Mouse (Mus musculus) heart, embryonic 14.5 days (tissue): ENCODE measurements around the gene Hsd17b14. TPM values are rescaled to one million over a fixed set of nuclear protein-coding genes. Genes with fewer than 3 reads are reported as not detected.

Source experiments
- ATAC-seq: fragments of 200-750 bp; cut with Nextera tagmentation; 2 replicates; pipeline ENCODE4 v1.8.0; 2017; ENCODE audit warnings: low read depth, moderate TSS enrichment; ENCODE audit not compliant: insufficient number of reproducible peaks, insufficient read depth, low FRiP score
- H3K27ac ChIP-seq, 2 experiments: fragments of 200-500 bp in 1 of 2; fragments of 300-500 bp in 1 of 2; sonication (generic) in 1 of 2; replicated peaks in 1 of 2; 2 replicates each; pipeline ENCODE4 v1.5.1; 2012 to 2014; ENCODE audit warnings: low read depth in 2 of 2, low read length in 2 of 2, control low read depth in 1 of 2, mild to moderate bottlenecking in 1 of 2, mixed read lengths in 1 of 2; ENCODE audit not compliant: control insufficient read depth in 1 of 2, insufficient read depth in 1 of 2
- H3K27me3 ChIP-seq: fragments of 300-500 bp; sonication (generic); 2 replicates; pipeline ENCODE4 v1.6.1; 2014; ENCODE audit warnings: mild to moderate bottlenecking, low read length, control low read depth; ENCODE audit not compliant: control insufficient read depth, insufficient read depth
- H3K36me3 ChIP-seq: fragments of 300-500 bp; sonication (generic); 2 replicates; pipeline ENCODE4 v1.6.1; 2014; ENCODE audit warnings: mild to moderate bottlenecking, control low read depth, low read length, mixed read lengths; ENCODE audit not compliant: control insufficient read depth, insufficient read depth
- H3K4me1 ChIP-seq, 2 experiments: fragments of 200-500 bp in 1 of 2; fragments of 300-500 bp in 1 of 2; sonication (generic) in 1 of 2; 2 replicates each; pipeline ENCODE4 v1.6.1; 2012 to 2014; ENCODE audit warnings: low read length in 2 of 2, control low read depth in 1 of 2, mixed read lengths in 1 of 2; ENCODE audit not compliant: control insufficient read depth in 2 of 2, insufficient read depth in 2 of 2
- H3K4me2 ChIP-seq: fragments of 300-500 bp; sonication (generic); 2 replicates; pipeline ENCODE4 v1.6.1; 2014; ENCODE audit warnings: mild to moderate bottlenecking, low read length
- H3K4me3 ChIP-seq, 2 experiments: fragments of 200-500 bp in 1 of 2; fragments of 300-500 bp in 1 of 2; sonication (generic) in 1 of 2; 2 replicates each; pipeline ENCODE4 v1.5.1; 2012 to 2014; ENCODE audit warnings: low read length in 2 of 2, mild to moderate bottlenecking in 2 of 2, control low read depth in 1 of 2, low read depth in 1 of 2, moderate library complexity in 1 of 2; ENCODE audit not compliant: control insufficient read depth in 1 of 2, insufficient read depth in 1 of 2
- H3K9ac ChIP-seq: fragments of 300-500 bp; sonication (generic); 2 replicates; pipeline ENCODE4 v1.6.1; 2014; ENCODE audit warnings: mild to moderate bottlenecking, low read length
- H3K9me3 ChIP-seq: fragments of 300-500 bp; sonication (generic); 2 replicates; pipeline ENCODE4 v1.6.1; 2016; ENCODE audit warnings: low read length, control low read depth; ENCODE audit not compliant: control insufficient read depth
- WGBS: fragments of 180-500 bp; shearing (Covaris S2); extraction: QIAGEN DNeasy Blood & Tissue Kit; methylation state at CpG from one replicate; pipeline ENCODE4 v1.1.7; 2014; 5-methylcytosine and 5-hydroxymethylcytosine counted together
- polyA plus RNA-seq: library from polyadenylated mRNA; unstranded; fragments of >200 nt; fragmentation: Nextera tagmentation; extraction: Ambion mirVana; gene quantifications from 2 replicates; pipeline ENCODE4 v1.2.1, GENCODE M21; 2014

The Hsd17b14 gene
- polyA plus RNA-seq, 1 experiment from 2014 or later: 0.26 TPM

DNA sequence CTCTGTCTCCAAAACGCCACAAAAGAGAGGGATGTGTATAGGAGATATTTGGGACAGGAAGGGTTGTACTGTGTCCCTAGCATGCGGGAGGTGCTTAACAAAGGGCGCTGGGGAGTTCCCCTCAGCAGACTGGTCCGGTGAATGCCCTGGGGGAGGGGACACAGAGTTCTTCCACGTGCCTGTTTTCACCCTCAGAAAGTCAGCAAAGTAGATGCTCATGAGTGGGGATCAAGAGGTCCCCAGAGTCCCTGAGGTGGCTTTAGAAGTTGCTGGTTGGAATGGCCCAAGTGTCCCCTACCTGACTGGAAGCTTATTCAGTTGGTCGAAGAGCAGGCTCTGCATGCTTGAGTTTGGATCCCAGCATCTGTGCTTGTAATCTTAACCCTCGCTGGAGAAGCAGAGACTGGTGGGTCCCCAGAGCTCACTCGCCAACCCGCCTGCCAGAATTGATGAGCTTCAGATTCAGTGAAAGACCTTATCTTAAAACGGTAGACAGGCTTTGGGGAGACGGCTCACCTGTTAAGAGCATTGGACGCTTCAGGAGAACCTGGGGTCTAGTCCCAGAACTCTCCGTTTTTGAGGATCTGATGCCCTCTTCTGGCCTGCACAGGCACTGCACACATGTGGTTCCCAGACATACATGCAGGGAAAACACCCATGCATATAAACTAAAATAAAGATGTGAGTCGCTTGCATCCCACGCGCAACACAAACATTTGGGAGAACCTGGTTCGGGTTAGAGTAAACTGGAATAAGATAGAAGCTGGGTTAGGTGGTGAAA is 6.3 kb downstream of the Hsd17b14 start:
- H3K27me3 ChIP-seq: no peaks in the 10 kb centered on the region
- peak overlapping the region; percentile 33 for H3K4me2 ChIP-seq
- peaks cover 4 to 8% of the 10 kb centered on the region in 2 experiments; a peak in 2 of 4 replicates for H3K4me1 ChIP-seq
- no peak overlapping the region for H3K9ac ChIP-seq
- no peaks in the 10 kb centered on the region for H3K9me3 ChIP-seq
- no peak overlapping the region for H3K27ac ChIP-seq
- no peaks in the 10 kb centered on the region for H3K36me3 ChIP-seq
- WGBS: 20% methylated on average over 17 of the region's 17 CpGs
- no peak overlapping the region for H3K4me3 ChIP-seq
- ATAC-seq: 0 out of 2 replicates have a peak, but pooled peaks have one; percentile 18

DNA sequence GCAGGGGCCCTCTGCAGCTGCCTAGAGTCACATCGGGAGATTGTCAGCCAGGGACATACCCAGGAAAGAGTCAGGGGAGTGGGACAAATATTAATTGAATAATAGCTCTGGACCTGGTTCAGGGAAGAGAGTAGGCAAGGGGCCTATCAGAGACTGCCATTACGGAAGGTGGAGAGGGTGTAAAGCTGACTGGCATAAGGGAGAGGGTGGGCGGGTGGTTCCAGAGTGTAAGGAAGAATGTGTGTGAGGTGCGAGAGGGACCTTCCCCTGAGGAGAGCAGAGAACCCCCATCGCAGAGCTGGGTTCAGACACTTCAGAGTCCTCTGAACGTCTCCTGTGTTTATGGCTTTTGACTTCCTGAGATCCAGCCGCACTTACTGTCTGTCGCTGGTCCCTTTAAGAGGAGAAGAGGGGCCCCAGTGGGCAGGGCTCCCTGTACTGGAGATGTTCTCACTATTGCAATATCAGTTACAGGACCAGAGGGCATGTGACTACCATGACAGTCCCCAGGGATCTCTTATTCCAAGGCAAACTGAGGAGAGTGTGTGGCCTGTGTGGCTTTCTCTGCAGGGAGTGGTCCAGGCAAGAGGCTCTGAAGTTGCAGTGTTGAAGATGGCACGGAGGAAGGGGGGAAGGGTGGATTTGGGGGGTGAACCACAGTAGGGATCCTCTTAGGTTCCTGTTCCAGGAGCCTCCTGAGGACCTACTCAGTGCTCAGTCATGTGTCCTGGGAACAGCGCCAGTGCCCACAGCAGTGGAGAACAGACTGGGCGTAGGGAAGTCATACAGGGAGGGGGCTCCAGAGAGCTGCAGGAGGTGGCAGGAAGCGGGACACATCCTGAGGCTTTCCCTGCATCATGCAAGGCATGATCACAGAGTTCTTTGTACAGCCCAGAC is 7.2 kb downstream of the Hsd17b14 start:
- peaks cover 4 to 8% of the 10 kb centered on the region in 2 experiments; a peak in 2 of 4 replicates for H3K4me1 ChIP-seq
- peak overlapping the region; percentile 33 for H3K4me2 ChIP-seq
- H3K27ac ChIP-seq: no peak overlapping the region
- no peak overlapping the region for H3K4me3 ChIP-seq
- ATAC-seq: no peak
- no peaks in the 10 kb centered on the region for H3K27me3 ChIP-seq
- no peak overlapping the region; the same call in 1 of the 2 replicates for H3K9ac ChIP-seq
- H3K9me3 ChIP-seq: no peaks in the 10 kb centered on the region
- no peaks in the 10 kb centered on the region for H3K36me3 ChIP-seq
- 42% methylated on average over 12 of the region's 12 CpGs for WGBS

DNA sequence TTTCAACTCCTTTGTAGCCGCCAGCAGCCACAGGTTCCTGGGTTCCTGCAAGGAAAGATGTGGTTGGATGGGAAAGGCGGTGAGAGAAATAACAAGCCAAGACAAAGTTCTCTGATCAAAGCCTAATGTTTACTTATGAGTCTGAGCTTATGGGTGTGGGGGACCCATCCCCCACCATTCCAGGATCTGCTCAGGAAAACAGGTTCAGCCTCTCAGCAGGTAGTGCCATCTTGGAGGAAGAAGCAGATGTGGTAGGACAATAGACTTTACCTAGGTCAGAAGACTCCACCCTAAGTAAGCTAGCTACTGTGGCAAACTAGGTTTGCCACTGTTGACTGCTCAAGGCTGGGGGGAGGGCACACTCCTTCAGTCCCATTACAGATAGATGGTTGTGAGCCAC is 10.1 kb downstream of the Hsd17b14 start:
- Histone ChIP-seq H3K36me3 (no peaks in the 10 kb centered on the region), H3K9ac (no peak overlapping the region), H3K9me3 (no peaks in the 10 kb centered on the region), H3K27ac (no peak overlapping the region), H3K4me3 (no peak overlapping the region), H3K4me2 (no peak overlapping the region), H3K4me1 (peaks cover 10 to 20% of the 10 kb centered on the region in 2 experiments), H3K27me3 (no peaks in the 10 kb centered on the region)
- ATAC-seq: no peak
- 73% methylated on average over 2 of the region's 2 CpGs for WGBS

DNA sequence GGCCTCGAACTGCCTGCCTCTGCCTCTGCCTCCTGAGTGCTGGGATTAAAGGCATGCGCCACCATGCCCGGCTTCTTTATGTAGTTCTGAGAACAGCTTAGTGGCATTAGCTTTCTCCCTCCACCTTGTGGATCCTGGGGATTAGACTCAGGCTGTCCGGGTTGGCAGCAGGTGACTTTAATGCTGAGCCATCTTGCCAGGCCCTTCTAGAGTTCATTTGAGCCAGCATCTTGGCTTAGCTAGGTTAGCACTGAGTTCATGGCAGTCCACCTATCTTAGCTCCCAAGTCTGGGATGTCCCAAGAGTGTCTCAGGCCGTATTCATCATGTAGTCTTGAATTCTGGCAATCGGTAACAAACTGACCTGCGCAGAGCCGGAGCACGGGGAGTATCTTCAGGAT is 10.8 kb downstream of the Hsd17b14 start:
- Histone ChIP-seq H3K36me3 (no peaks in the 10 kb centered on the region), H3K4me3 (no peak overlapping the region), H3K9me3 (no peaks in the 10 kb centered on the region), H3K4me1 (peaks cover 12 to 20% of the 10 kb centered on the region in 2 experiments), H3K4me2 (no peak overlapping the region), H3K27ac (no peak overlapping the region), H3K27me3 (no peaks in the 10 kb centered on the region), H3K9ac (no peak overlapping the region)
- WGBS: 90% methylated on average over 9 of the region's 9 CpGs
- no peak for ATAC-seq

DNA sequence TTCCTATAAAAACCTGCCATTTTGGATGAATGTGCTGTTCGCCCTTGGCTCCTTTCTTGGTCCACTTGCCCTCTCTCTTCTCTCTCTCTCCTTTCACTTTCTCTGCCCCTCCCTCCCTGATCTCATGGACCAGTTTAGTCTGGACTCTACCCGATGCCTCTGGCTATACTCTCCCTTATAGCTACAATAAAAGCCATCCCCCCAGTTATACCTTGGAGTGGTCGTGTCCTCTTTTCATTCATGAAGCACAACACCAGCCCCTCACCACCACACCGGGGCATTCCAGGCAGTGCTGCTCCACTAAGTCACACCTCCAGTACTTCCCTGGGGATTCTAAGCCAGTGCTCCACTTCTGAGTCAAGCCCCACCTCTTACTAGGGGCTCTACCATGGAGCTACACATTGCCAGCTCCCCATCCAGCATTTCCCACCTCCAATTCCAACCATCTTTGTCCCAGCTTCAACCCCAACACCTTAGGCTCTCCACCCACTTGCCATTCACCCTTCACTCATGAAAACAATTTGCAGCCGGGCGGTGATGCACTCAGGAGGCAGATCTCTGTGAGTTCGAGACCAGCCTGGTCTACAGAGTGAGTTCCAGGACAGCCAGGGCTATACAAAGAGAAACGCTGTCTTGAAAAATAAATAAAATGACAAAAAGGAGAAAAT is 12.6 kb downstream of the Hsd17b14 start:
- no peak for ATAC-seq
- Histone ChIP-seq H3K4me1 (peaks cover 16 to 25% of the 10 kb centered on the region in 2 experiments), H3K36me3 (no peaks in the 10 kb centered on the region), H3K4me2 (peak overlapping the region; percentile 72), H3K4me3 (peak overlapping the region in 1 of 2 experiments; percentile 41; a peak in 1 of 4 replicates), H3K27ac (peak overlapping the region; percentile 66 to 84; a peak in 3 of 4 replicates), H3K9me3 (no peaks in the 10 kb centered on the region), H3K27me3 (no peaks in the 10 kb centered on the region), H3K9ac (peak overlapping the region; percentile 62)
- 61% methylated on average over 8 of the region's 8 CpGs for WGBS

DNA sequence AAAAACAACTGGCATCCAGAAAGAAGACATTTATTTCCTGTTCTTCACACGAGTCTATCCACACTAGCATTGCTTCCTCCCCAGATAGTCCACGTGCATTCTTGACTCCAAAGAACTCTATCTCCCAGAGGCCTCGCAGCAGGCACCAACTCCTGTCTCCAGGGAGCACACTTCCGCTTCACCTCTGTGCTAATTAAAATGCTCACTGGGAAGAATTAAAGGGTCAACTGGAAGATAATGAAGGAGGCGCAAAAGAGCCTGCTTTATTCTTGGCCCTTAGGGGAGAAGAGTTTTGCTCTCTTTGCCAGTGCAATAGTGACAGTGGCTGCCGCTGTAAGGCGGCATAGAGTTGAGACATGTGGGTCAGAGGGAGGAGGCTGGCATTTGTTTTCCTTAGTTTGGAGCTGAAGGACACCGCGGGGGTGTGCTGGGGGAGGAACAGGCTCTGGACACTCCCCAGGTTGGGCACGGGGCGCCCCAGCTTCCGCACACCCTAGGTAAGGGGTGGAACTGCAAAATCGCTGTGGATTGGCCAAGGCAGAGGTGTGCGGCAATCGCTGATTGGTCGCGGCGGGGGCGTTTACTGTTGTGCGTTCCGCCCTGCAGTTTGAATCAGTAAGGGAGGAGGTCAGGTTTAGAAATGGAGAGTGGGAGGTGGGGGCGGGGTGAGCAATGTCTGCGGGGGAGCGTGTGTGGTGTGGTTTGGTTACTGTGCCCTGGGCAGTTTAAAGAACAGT is 13.3 kb downstream of the Hsd17b14 start:
- peak; percentile 94 for ATAC-seq
- H3K36me3 ChIP-seq: no peaks in the 10 kb centered on the region

More for the DNA sequence above, 13.3 kb downstream of the Hsd17b14 start:
- Histone ChIP-seq H3K4me3 (peak overlapping the region; percentile 41 to 48), H3K4me2 (peak overlapping the region; percentile 72), H3K27ac (peak overlapping the region; percentile 66 to 84), H3K27me3 (no peaks in the 10 kb centered on the region), H3K9me3 (no peaks in the 10 kb centered on the region), H3K9ac (peak overlapping the region; percentile 62), H3K4me1 (peaks cover 16 to 24% of the 10 kb centered on the region in 2 experiments)
- WGBS: 1% methylated on average over 24 of the region's 24 CpGs
